Mouse (Mus musculus) limb, embryonic 14.5 days (tissue): Measurements from ENCODE around the gene Wnt7a. TPM values are rescaled to one million over a fixed set of nuclear protein-coding genes. Genes with fewer than 3 reads are reported as not detected.

ENCODE experiments used
- ATAC-seq: fragments of 200-750 bp; cut with Nextera tagmentation; 2 replicates; pipeline ENCODE4 v1.8.0; 2017; ENCODE audit warnings: low read depth, moderate number of reproducible peaks, moderate TSS enrichment; ENCODE audit not compliant: low FRiP score
- DNase-seq: peaks from one replicate; pipeline ENCODE4 v3.0.0-alpha.2; 2015; ENCODE audit warnings: low spot score
- H3K27ac ChIP-seq: fragments of 300-500 bp; sonication (generic); replicated peaks from 2 replicates; pipeline ENCODE4 v1.5.1; 2014; ENCODE audit warnings: low read depth, mild to moderate bottlenecking, low read length, moderate library complexity, mixed read lengths
- H3K27me3 ChIP-seq: fragments of 300-500 bp; sonication (generic); 2 replicates; pipeline ENCODE4 v1.6.1; 2014; ENCODE audit warnings: low read length, mixed read lengths; ENCODE audit not compliant: control insufficient read depth, insufficient read depth
- H3K36me3 ChIP-seq: fragments of 300-500 bp; sonication (generic); 2 replicates; pipeline ENCODE4 v1.6.1; 2014; ENCODE audit warnings: mild to moderate bottlenecking, low read length, moderate library complexity, mixed read lengths; ENCODE audit not compliant: control insufficient read depth, insufficient read depth
- H3K4me1 ChIP-seq: fragments of 300-500 bp; sonication (generic); 2 replicates; pipeline ENCODE4 v1.6.1; 2014; ENCODE audit warnings: antibody characterized with exemption, low read length, mixed read lengths; ENCODE audit not compliant: control insufficient read depth, insufficient read depth
- H3K4me2 ChIP-seq: fragments of 300-500 bp; sonication (generic); replicated peaks from 2 replicates; pipeline ENCODE4 v1.6.1; 2014; ENCODE audit warnings: low read depth, mild to moderate bottlenecking, low read length, moderate library complexity; ENCODE audit not compliant: severe bottlenecking
- H3K4me3 ChIP-seq: fragments of 300-500 bp; sonication (generic); replicated peaks from 2 replicates; pipeline ENCODE4 v1.5.1; 2014; ENCODE audit warnings: low read length
- H3K9ac ChIP-seq: fragments of 300-500 bp; sonication (generic); 2 replicates; pipeline ENCODE4 v1.6.1; 2014; ENCODE audit warnings: mild to moderate bottlenecking, low read depth, low read length, moderate library complexity; ENCODE audit not compliant: severe bottlenecking
- H3K9me3 ChIP-seq: fragments of 300-500 bp; sonication (generic); 2 replicates; pipeline ENCODE4 v1.6.1; 2016; ENCODE audit warnings: low read length; ENCODE audit not compliant: control insufficient read depth
- POLR2A ChIP-seq: fragments of 200-500 bp; IDR thresholded peaks from 2 replicates; pipeline ENCODE4 v1.8.0; 2012; ENCODE audit warnings: inconsistent platforms, mild to moderate bottlenecking, moderate library complexity, borderline replicate concordance; ENCODE audit not compliant: insufficient read depth, insufficient read length; ENCODE audit errors: extremely low read depth
- WGBS: fragments of 180-500 bp; shearing (Covaris S2); extraction: QIAGEN DNeasy Blood & Tissue Kit; methylation state at CpG from one replicate; pipeline ENCODE4 v1.1.7; 2014; 5-methylcytosine and 5-hydroxymethylcytosine counted together
- polyA plus RNA-seq, 2 experiments: library from polyadenylated mRNA; depleted of rRNA in 1 of 2; stranded (reverse) in 1 of 2; unstranded in 1 of 2; fragments of >200 nt; fragmentation: Nextera tagmentation in 1 of 2; extraction: Ambion mirVana in 1 of 2; gene quantifications; 2 replicates each; pipeline versions ENCODE4 v1.2.1 to v1.2.3; 2012 to 2014

The Wnt7a gene
- polyA plus RNA-seq, 2 experiments, result 4.2 to 4.3 TPM

- Histone ChIP-seq H3K9me3 (no peaks in the 10 kb centered on the region), H3K9ac (no peak overlapping the region), H3K4me1 (0 out of 2 replicates have a peak, but pooled peaks cover 4% of the 10 kb centered on the region), H3K27ac (no peak overlapping the region), H3K4me2 (no peak overlapping the region), H3K27me3 (peaks cover 19% of the 10 kb centered on the region), H3K4me3 (no peak overlapping the region), H3K36me3 (no peaks in the 10 kb centered on the region)
- 80% methylated on average over 4 of the region's 4 CpGs for WGBS
- DNase-seq (no peak), ATAC-seq (no peak)
- TF ChIP-seq POLR2A, result no peak
These were observed 5.0 kb upstream of the Wnt7a start for GRCm38 (mm10) chr6:91416146-91416545.

GRCm38 (mm10) chr6:91414890-91415289 lies 3.7 kb upstream of the Wnt7a start:
- TF ChIP-seq POLR2A, result no peak
- DNase-seq (peak; percentile 7), ATAC-seq (no peak)
- Histone ChIP-seq H3K27ac (no peak overlapping the region), H3K4me3 (no peak overlapping the region), H3K4me2 (no peak overlapping the region), H3K36me3 (no peaks in the 10 kb centered on the region), H3K4me1 (0 out of 2 replicates have a peak, but pooled peaks cover 6% of the 10 kb centered on the region), H3K9ac (no peak overlapping the region), H3K9me3 (no peaks in the 10 kb centered on the region), H3K27me3 (peaks cover 31% of the 10 kb centered on the region)
- WGBS, result 3% methylated on average over 4 of the region's 4 CpGs

DNA sequence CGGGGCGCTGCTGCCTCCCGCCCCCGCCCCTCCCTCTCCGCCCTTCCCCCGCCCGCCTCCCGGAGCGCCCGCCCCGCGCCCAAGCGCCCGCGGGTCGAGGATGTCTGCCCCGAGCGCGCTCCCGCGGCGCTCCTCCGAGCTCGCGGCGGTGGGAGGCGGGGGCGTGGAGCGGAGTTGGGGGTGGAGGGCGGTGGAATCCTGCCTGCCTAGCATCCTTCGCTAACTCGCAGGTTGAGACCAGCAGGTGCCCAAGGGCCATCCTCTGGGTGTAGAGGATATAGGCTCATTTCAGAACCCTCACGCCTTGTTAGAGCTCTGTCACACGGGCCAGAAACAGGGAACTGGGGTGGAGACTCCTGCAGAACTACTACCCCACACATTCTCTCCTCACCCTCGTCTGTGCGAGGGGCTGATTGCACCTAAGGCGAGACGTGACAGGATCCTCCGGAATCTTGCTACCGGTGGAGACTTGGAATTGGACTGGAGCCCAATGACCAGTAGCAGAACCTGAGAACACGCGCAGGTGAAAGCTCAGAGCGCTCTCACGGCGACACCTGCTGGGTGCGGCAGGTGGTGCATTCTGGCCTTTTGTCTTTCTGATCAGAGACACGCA lies 312 bp upstream of the Wnt7a start:
- TF ChIP-seq POLR2A, result no peak
- H3K9ac ChIP-seq, result peak overlapping the region; percentile 31
- H3K27ac ChIP-seq, result no peak overlapping the region
- H3K36me3 ChIP-seq, result no peaks in the 10 kb centered on the region
- peak overlapping the region; percentile 49 for H3K4me3 ChIP-seq
- ATAC-seq (peak; percentile 45), DNase-seq (peak; percentile 67)
- H3K27me3 ChIP-seq, result peaks cover 48% of the 10 kb centered on the region
- peak overlapping the region; percentile 92 for H3K4me2 ChIP-seq
- no peaks in the 10 kb centered on the region for H3K9me3 ChIP-seq
- under 1% methylated on average over 18 of the region's 47 CpGs for WGBS
- H3K4me1 ChIP-seq, result 0 out of 2 replicates have a peak, but pooled peaks cover 6% of the 10 kb centered on the region

GRCm38 (mm10) chr6:91410168-91410780 lies 889 bp downstream of the Wnt7a start:
- DNase-seq, result no peak
- H3K9ac ChIP-seq, result 0 out of 2 replicates have a peak overlapping the region, but pooled peaks have one; percentile 31

DNA sequence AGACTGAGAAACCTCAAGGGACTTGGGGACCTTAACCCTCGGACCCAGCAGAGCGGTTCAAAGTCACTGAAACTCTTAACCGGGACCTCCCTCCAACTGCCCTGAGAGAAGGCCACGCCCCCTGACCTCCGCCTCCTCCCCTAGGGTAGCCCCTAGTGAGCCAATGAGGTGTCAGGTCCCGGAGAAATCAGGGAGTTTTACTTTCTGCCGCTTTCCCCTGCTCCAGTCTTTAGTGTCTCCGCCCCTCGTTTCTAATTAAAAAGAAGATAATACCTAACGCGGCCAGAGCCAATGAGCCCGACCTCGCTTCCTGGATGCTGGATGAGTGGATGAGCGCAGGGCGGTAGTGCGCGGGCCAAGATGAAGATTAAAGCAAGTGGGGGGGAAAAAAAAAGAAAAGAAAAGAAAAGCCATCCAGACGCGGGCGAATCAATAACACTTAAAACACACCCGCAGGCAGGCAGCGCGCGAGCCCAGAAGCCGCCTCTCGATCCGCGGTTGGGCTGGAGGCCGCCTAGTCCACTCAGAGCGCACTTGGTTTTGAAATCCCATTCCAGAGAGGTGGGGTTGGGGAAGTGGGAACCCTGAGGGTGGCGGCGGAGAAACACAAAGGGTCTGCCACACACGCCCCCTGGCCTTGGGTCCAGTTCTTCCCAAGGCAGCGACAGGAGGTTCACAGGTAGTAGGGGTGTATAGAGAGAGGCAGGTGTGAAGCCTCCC lies 1.6 kb downstream of the Wnt7a start:
- Histone ChIP-seq H3K27ac (no peak overlapping the region), H3K4me2 (peak overlapping the region; percentile 25), H3K9ac (no peak overlapping the region), H3K4me3 (peak overlapping the region; percentile 49), H3K4me1 (0 out of 2 replicates have a peak, but pooled peaks cover 6% of the 10 kb centered on the region), H3K9me3 (no peaks in the 10 kb centered on the region), H3K27me3 (peaks cover 41% of the 10 kb centered on the region), H3K36me3 (no peaks in the 10 kb centered on the region)
- ATAC-seq, result no peak
- DNase-seq, result no peak
- TF ChIP-seq POLR2A, result no peak
- under 1% methylated on average over 34 of the region's 34 CpGs for WGBS

More at GRCm38 (mm10) chr6:91410168-91410780, 889 bp downstream of the Wnt7a start:
- Histone ChIP-seq H3K4me1 (0 out of 2 replicates have a peak, but pooled peaks cover 6% of the 10 kb centered on the region), H3K4me3 (peak overlapping the region; percentile 49), H3K4me2 (peak overlapping the region; percentile 92), H3K36me3 (no peaks in the 10 kb centered on the region), H3K9me3 (no peaks in the 10 kb centered on the region), H3K27me3 (peaks cover 41% of the 10 kb centered on the region), H3K27ac (no peak overlapping the region)
- TF ChIP-seq POLR2A, result no peak
- 1% methylated on average over 26 of the region's 26 CpGs for WGBS
- no peak for ATAC-seq
